Mouse (Mus musculus): Measurements from ENCODE around the gene Il17d. TPM values are rescaled to one million over a fixed set of nuclear protein-coding genes. Genes with fewer than 3 reads are reported as not detected.
A peak's percentile ranks its signal among the peaks of the same experiment; 100 is the strongest.

Il17d gene
- polyA plus RNA-seq, 1 experiment: 4.3 TPM

GRCm38 (mm10) chr14:57540683-57541082 is 16.1 kb downstream of the Il17d start:
- H3K36me3 ChIP-seq (ENCODE audit: control insufficient read depth, insufficient read depth, low read length): no peaks in the 10 kb centered on the region
- DNase-seq: no peak
- TF ChIP-seq CTCF (IDR thresholded peaks at IDR 0.05; ENCODE audit: borderline replicate concordance, control insufficient read depth, extremely low read depth, insufficient read depth, low read length, poor library complexity): no peak
- TF ChIP-seq POLR2A (IDR thresholded peaks at IDR 0.05; ENCODE audit: control insufficient read depth, extremely low read depth, insufficient read depth, low read length, poor library complexity): no peak
- H3K27ac ChIP-seq (ENCODE audit: control insufficient read depth, insufficient read depth, low read length): no peak overlapping the region
- H3K4me3 ChIP-seq (ENCODE audit: control insufficient read depth, insufficient read depth, low read length): no peak overlapping the region
- H3K4me1 ChIP-seq (replicated peaks; ENCODE audit: control insufficient read depth, insufficient read depth, low read length): peaks cover 3% of the 10 kb centered on the region; the same call in 1 of the 2 replicates
- H3K27me3 ChIP-seq (ENCODE audit: control insufficient read depth, insufficient read depth, low read length): no peaks in the 10 kb centered on the region
- 90% methylated on average over 11 of the region's 11 CpGs for WGBS

GRCm38 (mm10) chr14:57542231-57542630 is 17.7 kb downstream of the Il17d start:
- TF ChIP-seq CTCF (IDR thresholded peaks at IDR 0.05; ENCODE audit: borderline replicate concordance, control insufficient read depth, extremely low read depth, insufficient read depth, low read length, poor library complexity) (no peak), POLR2A (IDR thresholded peaks at IDR 0.05; ENCODE audit: control insufficient read depth, extremely low read depth, insufficient read depth, low read length, poor library complexity) (no peak)
- H3K27ac ChIP-seq (ENCODE audit: control insufficient read depth, insufficient read depth, low read length): no peak overlapping the region
- no peaks in the 10 kb centered on the region for H3K36me3 ChIP-seq (ENCODE audit: control insufficient read depth, insufficient read depth, low read length)
- peaks cover 5% of the 10 kb centered on the region; the same call in 1 of the 2 replicates for H3K4me1 ChIP-seq (replicated peaks; ENCODE audit: control insufficient read depth, insufficient read depth, low read length)
- peak; percentile 10 for DNase-seq
- H3K27me3 ChIP-seq (ENCODE audit: control insufficient read depth, insufficient read depth, low read length): no peaks in the 10 kb centered on the region
- WGBS: 69% methylated on average over 34 of the region's 34 CpGs
- H3K4me3 ChIP-seq (ENCODE audit: control insufficient read depth, insufficient read depth, low read length): peak overlapping the region; percentile 28; the same call in 1 of the 2 replicates

GRCm38 (mm10) chr14:57543420-57544039 is 19.0 kb downstream of the Il17d start:
- Histone ChIP-seq H3K27me3 (ENCODE audit: control insufficient read depth, insufficient read depth, low read length) (no peaks in the 10 kb centered on the region), H3K36me3 (ENCODE audit: control insufficient read depth, insufficient read depth, low read length) (no peaks in the 10 kb centered on the region), H3K4me3 (ENCODE audit: control insufficient read depth, insufficient read depth, low read length) (no peak overlapping the region), H3K27ac (ENCODE audit: control insufficient read depth, insufficient read depth, low read length) (no peak overlapping the region), H3K4me1 (replicated peaks; ENCODE audit: control insufficient read depth, insufficient read depth, low read length) (peaks cover 2% of the 10 kb centered on the region; the same call in 1 of the 2 replicates)
- 94% methylated on average over 13 of the region's 13 CpGs for WGBS
- no peak for DNase-seq
- TF ChIP-seq POLR2A (IDR thresholded peaks at IDR 0.05; ENCODE audit: control insufficient read depth, extremely low read depth, insufficient read depth, low read length, poor library complexity) (no peak), CTCF (IDR thresholded peaks at IDR 0.05; ENCODE audit: borderline replicate concordance, control insufficient read depth, extremely low read depth, insufficient read depth, low read length, poor library complexity) (no peak)

GRCm38 (mm10) chr14:57545526-57545925 is 20.9 kb downstream of the Il17d start:
- peaks cover 8% of the 10 kb centered on the region for H3K36me3 ChIP-seq (ENCODE audit: control insufficient read depth, insufficient read depth, low read length)
- WGBS: 92% methylated on average over 17 of the region's 17 CpGs
- H3K4me3 ChIP-seq (ENCODE audit: control insufficient read depth, insufficient read depth, low read length): no peak overlapping the region
- TF ChIP-seq POLR2A (IDR thresholded peaks at IDR 0.05; ENCODE audit: control insufficient read depth, extremely low read depth, insufficient read depth, low read length, poor library complexity): no peak
- no peak for TF ChIP-seq CTCF (IDR thresholded peaks at IDR 0.05; ENCODE audit: borderline replicate concordance, control insufficient read depth, extremely low read depth, insufficient read depth, low read length, poor library complexity)
- H3K27me3 ChIP-seq (ENCODE audit: control insufficient read depth, insufficient read depth, low read length): no peaks in the 10 kb centered on the region
- DNase-seq: no peak
- no peak overlapping the region for H3K27ac ChIP-seq (ENCODE audit: control insufficient read depth, insufficient read depth, low read length)
- H3K4me1 ChIP-seq (replicated peaks; ENCODE audit: control insufficient read depth, insufficient read depth, low read length): peaks cover 2% of the 10 kb centered on the region; the same call in 1 of the 2 replicates

- Histone ChIP-seq H3K4me1 (replicated peaks; ENCODE audit: control insufficient read depth, insufficient read depth, low read length) (peaks cover 2% of the 10 kb centered on the region; the same call in 1 of the 2 replicates), H3K27ac (ENCODE audit: control insufficient read depth, insufficient read depth, low read length) (no peak overlapping the region), H3K36me3 (ENCODE audit: control insufficient read depth, insufficient read depth, low read length) (peaks cover 8% of the 10 kb centered on the region), H3K27me3 (ENCODE audit: control insufficient read depth, insufficient read depth, low read length) (no peaks in the 10 kb centered on the region), H3K4me3 (ENCODE audit: control insufficient read depth, insufficient read depth, low read length) (no peak overlapping the region)
- WGBS: 93% methylated on average over 8 of the region's 8 CpGs
- TF ChIP-seq CTCF (IDR thresholded peaks at IDR 0.05; ENCODE audit: borderline replicate concordance, control insufficient read depth, extremely low read depth, insufficient read depth, low read length, poor library complexity): no peak
- DNase-seq: no peak
These were observed 21.6 kb downstream of the Il17d start for GRCm38 (mm10) chr14:57546131-57546530.

GRCm38 (mm10) chr14:57546557-57547021 is 22.0 kb downstream of the Il17d start:
- H3K27ac ChIP-seq (ENCODE audit: control insufficient read depth, insufficient read depth, low read length): no peak overlapping the region
- WGBS: 54% methylated on average over 13 of the region's 13 CpGs

GRCm38 (mm10) chr14:57547062-57547461 is 22.5 kb downstream of the Il17d start:
- H3K4me1 ChIP-seq (replicated peaks; ENCODE audit: control insufficient read depth, insufficient read depth, low read length): peaks cover 2% of the 10 kb centered on the region; the same call in 1 of the 2 replicates
- peaks cover 8% of the 10 kb centered on the region for H3K36me3 ChIP-seq (ENCODE audit: control insufficient read depth, insufficient read depth, low read length)
- no peak for TF ChIP-seq CTCF (IDR thresholded peaks at IDR 0.05; ENCODE audit: borderline replicate concordance, control insufficient read depth, extremely low read depth, insufficient read depth, low read length, poor library complexity)
- no peak for TF ChIP-seq POLR2A (IDR thresholded peaks at IDR 0.05; ENCODE audit: control insufficient read depth, extremely low read depth, insufficient read depth, low read length, poor library complexity)
- H3K4me3 ChIP-seq (ENCODE audit: control insufficient read depth, insufficient read depth, low read length): no peak overlapping the region
- 95% methylated on average over 5 of the region's 5 CpGs for WGBS
- no peak overlapping the region for H3K27ac ChIP-seq (ENCODE audit: control insufficient read depth, insufficient read depth, low read length)
- H3K27me3 ChIP-seq (ENCODE audit: control insufficient read depth, insufficient read depth, low read length): no peaks in the 10 kb centered on the region
- no peak for DNase-seq

More at GRCm38 (mm10) chr14:57546557-57547021, 22.0 kb downstream of the Il17d start:
- no peak overlapping the region for H3K4me3 ChIP-seq (ENCODE audit: control insufficient read depth, insufficient read depth, low read length)
- H3K27me3 ChIP-seq (ENCODE audit: control insufficient read depth, insufficient read depth, low read length): no peaks in the 10 kb centered on the region
- H3K4me1 ChIP-seq (replicated peaks; ENCODE audit: control insufficient read depth, insufficient read depth, low read length): peaks cover 2% of the 10 kb centered on the region; the same call in 1 of the 2 replicates
- TF ChIP-seq POLR2A (IDR thresholded peaks at IDR 0.05; ENCODE audit: control insufficient read depth, extremely low read depth, insufficient read depth, low read length, poor library complexity): no peak
- DNase-seq: no peak
- H3K36me3 ChIP-seq (ENCODE audit: control insufficient read depth, insufficient read depth, low read length): peaks cover 8% of the 10 kb centered on the region
